Comparison of ENCODE assay signal across 8 mouse cellular contexts in the genomic region with DNA sequence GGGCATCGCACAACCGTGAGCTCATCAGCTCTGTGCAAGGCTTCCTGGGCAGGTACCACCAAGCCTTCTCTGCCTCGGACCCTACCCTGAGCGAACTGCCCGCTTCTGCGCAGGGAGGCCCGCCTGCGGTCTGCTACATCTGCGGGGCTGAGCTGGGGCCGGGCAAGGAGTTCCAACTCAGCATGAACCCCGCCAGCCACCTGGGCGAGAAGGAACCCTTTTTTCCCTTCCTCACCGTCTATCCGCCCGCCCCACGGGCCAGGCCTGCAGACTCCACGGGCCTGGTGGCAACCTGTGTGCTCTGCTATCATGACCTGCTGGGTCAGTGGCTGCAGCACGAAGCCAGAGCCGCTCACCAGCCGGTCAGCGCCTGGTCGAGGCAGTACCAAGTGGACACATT. TPM values are rescaled to one million over a fixed set of nuclear protein-coding genes. Genes with fewer than 3 reads are reported as not detected.
DNase-seq lines count a peak whose midpoint lies in the region; ATAC-seq lines count a peak whose summit lies in the region.

No protein-coding gene starts in this region.

- peaks cover 40 to 67% of the 10 kb centered on the region in 2 experiments for H3K4me1 ChIP-seq in heart, embryonic 14.5 days (ENCODE audit: control insufficient read depth in 2 of 2, insufficient read depth in 2 of 2, low read length in 2 of 2)
- H3K4me1 ChIP-seq in hindbrain, embryonic 12.5 days, result peaks cover 89% of the 10 kb centered on the region
- H3K4me1 ChIP-seq in midbrain, embryonic 13.5 days (replicated peaks), result peaks cover 90% of the 10 kb centered on the region

- no peaks in the 10 kb centered on the region for H3K36me3 ChIP-seq in heart, embryonic 14.5 days (ENCODE audit: control insufficient read depth, insufficient read depth, low read length)
- no peaks in the 10 kb centered on the region for H3K36me3 ChIP-seq in hindbrain, embryonic 12.5 days
- no peaks in the 10 kb centered on the region for H3K36me3 ChIP-seq in midbrain, embryonic 13.5 days

- no peak for DNase-seq in heart, adult 8-10 months (ENCODE audit: low spot score)
- no peak for DNase-seq in retina, postnatal 1 day
- DNase-seq in left cerebral cortex, adult 9 months (ENCODE audit: low spot score in 2 of 2), result no peak
- no peak for DNase-seq in left cerebral cortex, adult 11 months (ENCODE audit: low spot score)

- ATAC-seq in heart, embryonic 14.5 days (ENCODE audit: insufficient number of reproducible peaks, insufficient read depth, low FRiP score, low read depth), result no peak
- peak; percentile 0; the same call in 1 of the 2 replicates for ATAC-seq in common myeloid progenitor, adult 5-6 weeks (replicated peaks; ENCODE audit: low read depth, poor library complexity, severe bottlenecking)
- no peak for ATAC-seq in hindbrain, embryonic 12.5 days (ENCODE audit: low FRiP score)
- ATAC-seq in midbrain, embryonic 13.5 days, result peak; percentile 24; the same call in 1 of the 2 replicates

- H3K4me2 ChIP-seq in heart, embryonic 14.5 days (ENCODE audit: low read length), result peak overlapping the region; percentile 80
- peak overlapping the region; percentile 98 for H3K4me2 ChIP-seq in hindbrain, embryonic 12.5 days (replicated peaks)
- peak overlapping the region; percentile 73 for H3K4me2 ChIP-seq in midbrain, embryonic 13.5 days (replicated peaks)

- 34% methylated on average over 22 of the region's 22 CpGs for WGBS in heart, embryonic 14.5 days
- WGBS in hindbrain, embryonic 12.5 days, result 4% methylated on average over 22 of the region's 22 CpGs
- WGBS in midbrain, embryonic 13.5 days, result 8% methylated on average over 22 of the region's 22 CpGs

- H3K9ac ChIP-seq in heart, embryonic 14.5 days (ENCODE audit: low read length), result peak overlapping the region; percentile 64
- peak overlapping the region; percentile 80 for H3K9ac ChIP-seq in hindbrain, embryonic 12.5 days
- peak overlapping the region; percentile 77 for H3K9ac ChIP-seq in midbrain, embryonic 13.5 days (replicated peaks)

- no peaks in the 10 kb centered on the region for H3K9me3 ChIP-seq in heart, embryonic 14.5 days (ENCODE audit: control insufficient read depth, low read length)
- no peaks in the 10 kb centered on the region for H3K9me3 ChIP-seq in hindbrain, embryonic 12.5 days (replicated peaks)
- no peaks in the 10 kb centered on the region for H3K9me3 ChIP-seq in midbrain, embryonic 13.5 days

- H3K27ac ChIP-seq in heart, embryonic 14.5 days (replicated peaks in 1 of 2; ENCODE audit: control insufficient read depth in 1 of 2, insufficient read depth in 1 of 2, low read depth in 2 of 2, low read length in 2 of 2), result no peak overlapping the region
- no peak overlapping the region for H3K27ac ChIP-seq in hindbrain, embryonic 12.5 days
- no peak overlapping the region for H3K27ac ChIP-seq in midbrain, embryonic 13.5 days

- peaks cover 16% of the 10 kb centered on the region for H3K27me3 ChIP-seq in heart, embryonic 14.5 days (ENCODE audit: control insufficient read depth, insufficient read depth, low read length)
- peaks cover 30% of the 10 kb centered on the region for H3K27me3 ChIP-seq in hindbrain, embryonic 12.5 days
- peaks cover 41% of the 10 kb centered on the region for H3K27me3 ChIP-seq in midbrain, embryonic 13.5 days

- H3K4me3 ChIP-seq in heart, embryonic 14.5 days (ENCODE audit: control insufficient read depth in 1 of 2, insufficient read depth in 1 of 2, low read depth in 1 of 2, low read length in 2 of 2), result peak overlapping the region; percentile 48 to 61
- H3K4me3 ChIP-seq in hindbrain, embryonic 12.5 days, result peak overlapping the region; percentile 64
- H3K4me3 ChIP-seq in midbrain, embryonic 13.5 days (replicated peaks), result peak overlapping the region; percentile 61

RNA-seq across cellular contexts. Expression of a gene that starts 1.8 kb away (rescaled TPM):
- 12.0 and 12.2 TPM in 2 replicates for polyA plus RNA-seq in heart, embryonic 14.5 days (2014; fragmentation: Nextera tagmentation; extraction: Ambion mirVana)
- total RNA-seq in heart, adult 8-10 months (2022), result 10 to 100 TPM; 18.9 to 29.1 (median 23.3) TPM
- 30.5 and 46.6 TPM in 2 replicates for total RNA-seq in common myeloid progenitor, adult 5-6 weeks (2017)
- polyA plus RNA-seq in hindbrain, embryonic 12.5 days (2016; fragmentation: Nextera tagmentation; extraction: Ambion mirVana), result 22.4 and 24.0 TPM in 2 replicates
- 22.3 and 22.5 TPM in 2 replicates for polyA plus RNA-seq in midbrain, embryonic 13.5 days (2015; fragmentation: Nextera tagmentation; extraction: Ambion mirVana)

RNA-seq across cellular contexts. Expression of a gene that starts 52.8 kb away (rescaled TPM):
- polyA plus RNA-seq in heart, embryonic 14.5 days (2014; fragmentation: Nextera tagmentation; extraction: Ambion mirVana), result not detected in 2 replicates
- not detected for total RNA-seq in heart, adult 8-10 months (2022)
- not detected in 2 replicates for total RNA-seq in common myeloid progenitor, adult 5-6 weeks (2017)
- polyA plus RNA-seq in hindbrain, embryonic 12.5 days (2016; fragmentation: Nextera tagmentation; extraction: Ambion mirVana), result 1.6 and 3.0 TPM in 2 replicates
- 2.3 and 2.4 TPM in 2 replicates for polyA plus RNA-seq in midbrain, embryonic 13.5 days (2015; fragmentation: Nextera tagmentation; extraction: Ambion mirVana)

Comparison
In these comparisons a context has a peak if more than half of its experiments do, and no peak if none do; other contexts are left out.
1. ATAC-seq: peak in common myeloid progenitor, adult 5-6 weeks (single experiment) and midbrain, embryonic 13.5 days (single experiment); none in heart, embryonic 14.5 days (single experiment) and hindbrain, embryonic 12.5 days (single experiment).
2. Peak in every context shown above with its lines, with median percentiles within 50 percentile points of each other: H3K4me2 ChIP-seq, H3K4me3 ChIP-seq and H3K9ac ChIP-seq.